Mouse (Mus musculus) myocyte (in vitro differentiated cells): ENCODE data around the gene Tmco4. TPM values are rescaled to one million over a fixed set of nuclear protein-coding genes. Genes with fewer than 3 reads are reported as not detected.
"Not testable (repeated sequence)": the region's sequence is repeated elsewhere in the genome, so short reads cannot be mapped to it uniquely, and the experiment has no call there.

Experiments
- H3K27me3 ChIP-seq: one replicate; pipeline ENCODE4 v1.6.1; 2011; ENCODE audit not compliant: control insufficient read depth, insufficient read depth, insufficient read length
- H3K36me3 ChIP-seq: one replicate; pipeline ENCODE4 v1.6.1; 2011; ENCODE audit not compliant: control insufficient read depth, insufficient read depth
- H3K4me2 ChIP-seq: one replicate; pipeline ENCODE4 v1.6.1; 2011; ENCODE audit warnings: low read depth, control low read depth
- H3K4me3 ChIP-seq: one replicate; pipeline ENCODE4 v1.5.1; 2011; ENCODE audit warnings: mild to moderate bottlenecking, control low read depth, moderate library complexity
- H3K79me2 ChIP-seq: one replicate; pipeline ENCODE4 v1.6.1; 2011; ENCODE audit not compliant: control insufficient read depth, insufficient read depth
- H3ac ChIP-seq: one replicate; pipeline ENCODE4 v1.6.1; 2011; ENCODE audit not compliant: control insufficient read depth, insufficient read length
- CEBPB ChIP-seq: IDR thresholded peaks from 2 replicates; pipeline ENCODE4 v1.6.1; 2011; ENCODE audit warnings: mild to moderate bottlenecking, moderate library complexity; ENCODE audit not compliant: poor library complexity, insufficient read depth, severe bottlenecking
- E2F4 ChIP-seq: IDR thresholded peaks from one replicate; pipeline ENCODE4 v1.6.1; 2011; ENCODE audit warnings: mild to moderate bottlenecking, control low read depth, moderate library complexity; ENCODE audit not compliant: insufficient read depth
- MAX ChIP-seq: IDR thresholded peaks from one replicate; pipeline ENCODE4 v1.6.1; 2011; ENCODE audit warnings: low read depth, mild to moderate bottlenecking, control low read depth
- MYOD1 ChIP-seq, 3 experiments: IDR thresholded peaks; one replicate each; pipeline ENCODE4 v1.6.1; 2011; ENCODE audit warnings: control low read depth in 2 of 3, low read depth in 2 of 3, mild to moderate bottlenecking in 2 of 3, moderate library complexity in 1 of 3; ENCODE audit not compliant: insufficient read length in 2 of 3, control insufficient read depth in 1 of 3
- MYOG ChIP-seq, 3 experiments: IDR thresholded peaks; one replicate each; pipeline ENCODE4 v1.6.1; 2011; ENCODE audit warnings: control low read depth in 2 of 3, low read depth in 2 of 3, mild to moderate bottlenecking in 2 of 3; ENCODE audit not compliant: insufficient read length in 2 of 3, control insufficient read depth in 1 of 3, insufficient read depth in 1 of 3
- POLR2A ChIP-seq: IDR thresholded peaks from one replicate; pipeline ENCODE4 v1.6.1; 2011; ENCODE audit warnings: low read depth, mild to moderate bottlenecking, control low read depth, moderate library complexity; ENCODE audit not compliant: insufficient read length
- POLR2AphosphoS2 ChIP-seq: IDR thresholded peaks from one replicate; pipeline ENCODE4 v1.6.1; 2011; ENCODE audit warnings: low read depth, control low read depth; ENCODE audit not compliant: insufficient read length
- REST ChIP-seq: IDR thresholded peaks from one replicate; pipeline ENCODE4 v1.6.1; 2011; ENCODE audit warnings: mild to moderate bottlenecking, control low read depth, moderate library complexity; ENCODE audit not compliant: insufficient read depth, insufficient read length
- SRF ChIP-seq: IDR thresholded peaks from one replicate; pipeline ENCODE4 v1.6.1; 2011; ENCODE audit warnings: low read depth; ENCODE audit not compliant: control insufficient read depth, insufficient read length
- TCF12 ChIP-seq: IDR thresholded peaks from one replicate; pipeline ENCODE4 v1.6.1; 2011; ENCODE audit warnings: mild to moderate bottlenecking, control low read depth; ENCODE audit not compliant: poor library complexity, insufficient read depth, severe bottlenecking
- TCF3 ChIP-seq: IDR thresholded peaks from one replicate; pipeline ENCODE4 v1.6.1; 2011; ENCODE audit warnings: low read depth, control low read depth; ENCODE audit not compliant: insufficient read length
- USF1 ChIP-seq: IDR thresholded peaks from one replicate; pipeline ENCODE4 v1.6.1; 2011; ENCODE audit warnings: low read depth, mild to moderate bottlenecking, control low read depth, moderate library complexity
- polyA plus RNA-seq: library from polyadenylated mRNA; unstranded; fragments of >200 nt; fragmentation: generic; extraction: Trizol; gene quantifications from one replicate; pipeline ENCODE4 v1.2.1, GENCODE M21; 2012; ENCODE audit warnings: missing spikeins

The Tmco4 gene
- polyA plus RNA-seq, 1 experiment = 3.8 TPM

GRCm38 (mm10) chr4:138971371-138971770 lies 1.3 kb upstream of the Tmco4 start:
- Histone ChIP-seq H3K4me2 (no peak overlapping the region), H3K79me2 (no peaks in the 10 kb centered on the region), H3K36me3 (no peaks in the 10 kb centered on the region), H3ac (no peak overlapping the region), H3K27me3 (no peaks in the 10 kb centered on the region), H3K4me3 (no peak overlapping the region)
- no peak for TF ChIP-seq MYOD1 (IDR thresholded peaks at IDR 0.05; ENCODE audit: control insufficient read depth in 1 of 3, insufficient read length in 2 of 3, low read depth in 2 of 3)

GRCm38 (mm10) chr4:138972139-138972826 lies 405 bp upstream of the Tmco4 start:
- TF ChIP-seq USF1 = peak; percentile 94
- TF ChIP-seq E2F4 = no peak
- TF ChIP-seq POLR2A = peak; percentile 70
- no peak for TF ChIP-seq MAX
- no peak for TF ChIP-seq REST
- no peak for TF ChIP-seq SRF
- TF ChIP-seq POLR2AphosphoS2 = peak; percentile 64
- TF ChIP-seq MYOD1 (IDR thresholded peaks at IDR 0.05; ENCODE audit: control insufficient read depth in 1 of 3, insufficient read length in 2 of 3, low read depth in 2 of 3) = no peak
- no peak for TF ChIP-seq TCF3

GRCm38 (mm10) chr4:138973719-138974115 lies 1.0 kb downstream of the Tmco4 start:
- Histone ChIP-seq H3K79me2 (no peaks in the 10 kb centered on the region), H3K36me3 (no peaks in the 10 kb centered on the region), H3K27me3 (no peaks in the 10 kb centered on the region), H3K4me3 (peak overlapping the region; percentile 43), H3K4me2 (peak overlapping the region; percentile 97), H3ac (peak overlapping the region; percentile 61)
- TF ChIP-seq E2F4 = no peak
- no peak for TF ChIP-seq CEBPB
- TF ChIP-seq MYOG (IDR thresholded peaks at IDR 0.05; ENCODE audit: control insufficient read depth in 1 of 3, insufficient read depth in 1 of 3, insufficient read length in 2 of 3, low read depth in 2 of 3) = no peak
- no peak for TF ChIP-seq POLR2A
- no peak for TF ChIP-seq MYOD1 (IDR thresholded peaks at IDR 0.05; ENCODE audit: control insufficient read depth in 1 of 3, insufficient read length in 2 of 3, low read depth in 2 of 3)
- no peak for TF ChIP-seq POLR2AphosphoS2
- TF ChIP-seq MAX = no peak
- no peak for TF ChIP-seq REST
- TF ChIP-seq TCF12 = no peak

More at GRCm38 (mm10) chr4:138972139-138972826, 405 bp upstream of the Tmco4 start:
- Histone ChIP-seq H3ac (peak overlapping the region; percentile 61), H3K4me3 (peak overlapping the region; percentile 43), H3K79me2 (no peaks in the 10 kb centered on the region), H3K4me2 (peak overlapping the region; percentile 97), H3K36me3 (no peaks in the 10 kb centered on the region), H3K27me3 (no peaks in the 10 kb centered on the region)

GRCm38 (mm10) chr4:138974540-138974939 lies 1.9 kb downstream of the Tmco4 start:
- not testable (repeated sequence) for H3K36me3 ChIP-seq, H3K4me2 ChIP-seq, H3K79me2 ChIP-seq, H3K4me3 ChIP-seq, H3K27me3 ChIP-seq, H3ac ChIP-seq

- H3K4me3 ChIP-seq = no peak overlapping the region
- H3ac ChIP-seq = no peak overlapping the region
- no peaks in the 10 kb centered on the region for H3K79me2 ChIP-seq
- no peaks in the 10 kb centered on the region for H3K36me3 ChIP-seq
- no peak overlapping the region for H3K4me2 ChIP-seq
- no peak for TF ChIP-seq USF1
- TF ChIP-seq REST = no peak
- TF ChIP-seq SRF = no peak
- no peak for TF ChIP-seq POLR2AphosphoS2
- TF ChIP-seq MAX = no peak
- TF ChIP-seq MYOD1 (IDR thresholded peaks at IDR 0.05; ENCODE audit: control insufficient read depth in 1 of 3, insufficient read length in 2 of 3, low read depth in 2 of 3) = no peak
- no peaks in the 10 kb centered on the region for H3K27me3 ChIP-seq
These were observed 2.5 kb downstream of the Tmco4 start for GRCm38 (mm10) chr4:138975194-138975593.

GRCm38 (mm10) chr4:138976046-138976445 lies 3.4 kb downstream of the Tmco4 start:
- Histone ChIP-seq H3ac (no peak overlapping the region), H3K79me2 (no peaks in the 10 kb centered on the region), H3K4me3 (no peak overlapping the region), H3K27me3 (no peaks in the 10 kb centered on the region), H3K36me3 (no peaks in the 10 kb centered on the region), H3K4me2 (peak overlapping the region; percentile 5)
- TF ChIP-seq POLR2AphosphoS2 (no peak), MAX (no peak), SRF (no peak), CEBPB (no peak), MYOG (IDR thresholded peaks at IDR 0.05; ENCODE audit: control insufficient read depth in 1 of 3, insufficient read depth in 1 of 3, insufficient read length in 2 of 3, low read depth in 2 of 3) (no peak), REST (no peak), E2F4 (no peak), POLR2A (no peak), TCF3 (no peak), USF1 (no peak), TCF12 (no peak), MYOD1 (IDR thresholded peaks at IDR 0.05; ENCODE audit: control insufficient read depth in 1 of 3, insufficient read length in 2 of 3, low read depth in 2 of 3) (no peak)
